Mouse (Mus musculus): ENCODE measurements around the gene Ift46. TPM values are rescaled to one million over a fixed set of nuclear protein-coding genes. Genes with fewer than 3 reads are reported as not detected.

Gene Ift46
- polyA plus RNA-seq, 1 experiment from 2014 or later = 146 TPM

- H3K27ac ChIP-seq = peak overlapping the region; percentile 58
- H3K4me3 ChIP-seq = no peak overlapping the region
- no peak for DNase-seq (ENCODE audit: low spot score)
- 58% methylated on average over 10 of the region's 10 CpGs for WGBS
- peaks cover 31% of the 10 kb centered on the region for H3K36me3 ChIP-seq
- H3K27me3 ChIP-seq (ENCODE audit: low read depth, poor library complexity, severe bottlenecking) = no peaks in the 10 kb centered on the region
- no peaks in the 10 kb centered on the region for H3K9me3 ChIP-seq (replicated peaks)
- peaks cover 45% of the 10 kb centered on the region for H3K4me1 ChIP-seq
Measured at GRCm38 (mm10) chr9:44726431-44727146, 41.1 kb upstream of the Ift46 start.

GRCm38 (mm10) chr9:44727441-44727840 is 40.3 kb upstream of the Ift46 start:
- H3K4me1 ChIP-seq = peaks cover 39% of the 10 kb centered on the region
- no peak overlapping the region for H3K4me3 ChIP-seq
- peaks cover 8% of the 10 kb centered on the region for H3K27me3 ChIP-seq (ENCODE audit: low read depth, poor library complexity, severe bottlenecking)
- no peaks in the 10 kb centered on the region for H3K9me3 ChIP-seq (replicated peaks)
- no peak overlapping the region for H3K27ac ChIP-seq
- WGBS = 62% methylated on average over 5 of the region's 5 CpGs
- no peak for DNase-seq (ENCODE audit: low spot score)
- H3K36me3 ChIP-seq = peaks cover 31% of the 10 kb centered on the region

GRCm38 (mm10) chr9:44732130-44732549 is 35.6 kb upstream of the Ift46 start:
- Histone ChIP-seq H3K27ac (no peak overlapping the region), H3K4me1 (peaks cover 49% of the 10 kb centered on the region), H3K4me3 (no peak overlapping the region), H3K9me3 (replicated peaks) (no peaks in the 10 kb centered on the region), H3K36me3 (no peaks in the 10 kb centered on the region), H3K27me3 (ENCODE audit: low read depth, poor library complexity, severe bottlenecking) (peaks cover 35% of the 10 kb centered on the region)
- DNase-seq (ENCODE audit: low spot score) = no peak
- 70% methylated on average over 5 of the region's 5 CpGs for WGBS

GRCm38 (mm10) chr9:44732921-44733530 is 34.7 kb upstream of the Ift46 start:
- Histone ChIP-seq H3K27me3 (ENCODE audit: low read depth, poor library complexity, severe bottlenecking) (peaks cover 35% of the 10 kb centered on the region), H3K27ac (peak overlapping the region; percentile 88), H3K4me1 (peaks cover 53% of the 10 kb centered on the region), H3K4me3 (peak overlapping the region; percentile 84), H3K9me3 (replicated peaks) (no peaks in the 10 kb centered on the region), H3K36me3 (no peaks in the 10 kb centered on the region)
- no peak for DNase-seq (ENCODE audit: low spot score)
- WGBS = 53% methylated on average over 12 of the region's 12 CpGs

- Histone ChIP-seq H3K27ac (peak overlapping the region; percentile 88), H3K27me3 (ENCODE audit: low read depth, poor library complexity, severe bottlenecking) (peaks cover 35% of the 10 kb centered on the region), H3K4me1 (peaks cover 54% of the 10 kb centered on the region), H3K9me3 (replicated peaks) (no peaks in the 10 kb centered on the region), H3K36me3 (no peaks in the 10 kb centered on the region), H3K4me3 (peak overlapping the region; percentile 84)
- 1% methylated on average over 79 of the region's 79 CpGs for WGBS
- peak; percentile 74 for DNase-seq (ENCODE audit: low spot score)
Measured at GRCm38 (mm10) chr9:44733671-44734523, 33.8 kb upstream of the Ift46 start.

- no peaks in the 10 kb centered on the region for H3K36me3 ChIP-seq
- H3K27ac ChIP-seq = peak within 1 kb of the TSS; percentile 88
- peak within 1 kb of the TSS; percentile 84 for H3K4me3 ChIP-seq
- H3K4me1 ChIP-seq = peaks cover 54% of the 10 kb centered on the region
- peaks cover 35% of the 10 kb centered on the region for H3K27me3 ChIP-seq (ENCODE audit: low read depth, poor library complexity, severe bottlenecking)
- H3K9me3 ChIP-seq (replicated peaks) = no peaks in the 10 kb centered on the region
- under 1% methylated on average over 47 of the region's 47 CpGs for WGBS
- DNase-seq (ENCODE audit: low spot score) = peak; percentile 80
Measured at GRCm38 (mm10) chr9:44734524-44735494, 32.9 kb upstream of the Ift46 start, which contains the start of gene Phldb1. Phldb1 (minus strand) TSS chr9:44735198.

GRCm38 (mm10) chr9:44735886-44736285 is 31.8 kb upstream of the Ift46 start:
- 0 out of 2 replicates have a peak overlapping the region, but pooled peaks have one; percentile 84 for H3K4me3 ChIP-seq
- H3K9me3 ChIP-seq (replicated peaks) = no peaks in the 10 kb centered on the region
- peaks cover 2% of the 10 kb centered on the region for H3K36me3 ChIP-seq
- H3K4me1 ChIP-seq = peaks cover 54% of the 10 kb centered on the region
- DNase-seq (ENCODE audit: low spot score) = no peak
- H3K27ac ChIP-seq = peak overlapping the region; percentile 88
- peaks cover 35% of the 10 kb centered on the region for H3K27me3 ChIP-seq (ENCODE audit: low read depth, poor library complexity, severe bottlenecking)
- WGBS = 88% methylated on average over 6 of the region's 6 CpGs

GRCm38 (mm10) chr9:44736301-44736700 is 31.4 kb upstream of the Ift46 start:
- peaks cover 35% of the 10 kb centered on the region for H3K27me3 ChIP-seq (ENCODE audit: low read depth, poor library complexity, severe bottlenecking)
- H3K9me3 ChIP-seq (replicated peaks) = no peaks in the 10 kb centered on the region
- WGBS = 73% methylated on average over 2 of the region's 2 CpGs
- peaks cover 6% of the 10 kb centered on the region for H3K36me3 ChIP-seq
- no peak overlapping the region for H3K4me3 ChIP-seq
- peak overlapping the region; percentile 88 for H3K27ac ChIP-seq
- peaks cover 54% of the 10 kb centered on the region for H3K4me1 ChIP-seq
- DNase-seq (ENCODE audit: low spot score) = no peak

- peak; percentile 78 for DNase-seq (ENCODE audit: low spot score)
- H3K36me3 ChIP-seq = peaks cover 15% of the 10 kb centered on the region
- 29% methylated on average over 8 of the region's 8 CpGs for WGBS
- peak overlapping the region; percentile 76 for H3K27ac ChIP-seq
- peak overlapping the region; percentile 26 for H3K4me3 ChIP-seq
- peaks cover 54% of the 10 kb centered on the region for H3K4me1 ChIP-seq
- H3K9me3 ChIP-seq (replicated peaks) = no peaks in the 10 kb centered on the region
- H3K27me3 ChIP-seq (ENCODE audit: low read depth, poor library complexity, severe bottlenecking) = peaks cover 28% of the 10 kb centered on the region
Measured at GRCm38 (mm10) chr9:44737240-44737949, 30.3 kb upstream of the Ift46 start.

- peaks cover 7% of the 10 kb centered on the region; the same call in 1 of the 2 replicates for H3K27me3 ChIP-seq (ENCODE audit: low read depth, poor library complexity, severe bottlenecking)
- H3K4me1 ChIP-seq = peaks cover 23% of the 10 kb centered on the region
- H3K27ac ChIP-seq = no peak overlapping the region
- DNase-seq (ENCODE audit: low spot score) = no peak
- peaks cover 49% of the 10 kb centered on the region for H3K36me3 ChIP-seq
- H3K9me3 ChIP-seq (replicated peaks) = no peaks in the 10 kb centered on the region
- no peak overlapping the region for H3K4me3 ChIP-seq
- 75% methylated on average over 1 of the region's 1 CpGs for WGBS
Measured at GRCm38 (mm10) chr9:44740663-44741192, 27.0 kb upstream of the Ift46 start.

GRCm38 (mm10) chr9:44745371-44745770 is 22.3 kb upstream of the Ift46 start:
- H3K27ac ChIP-seq = no peak overlapping the region
- 94% methylated on average over 7 of the region's 7 CpGs for WGBS
- no peak for DNase-seq (ENCODE audit: low spot score)
- peaks cover 95% of the 10 kb centered on the region for H3K36me3 ChIP-seq
- H3K27me3 ChIP-seq (ENCODE audit: low read depth, poor library complexity, severe bottlenecking) = no peaks in the 10 kb centered on the region
- H3K9me3 ChIP-seq (replicated peaks) = no peaks in the 10 kb centered on the region
- H3K4me1 ChIP-seq = no peaks in the 10 kb centered on the region
- no peak overlapping the region for H3K4me3 ChIP-seq

All from limb, embryonic 10.5 days (tissue).